Mouse (Mus musculus): ENCODE results near the gene Capn7. TPM values are rescaled to one million over a fixed set of nuclear protein-coding genes. Genes with fewer than 3 reads are reported as not detected.

Capn7 gene
- total and polyA plus RNA-seq, 3 experiments = 27.9 to 45.0 (median 33.3) TPM

GRCm38 (mm10) chr14:31398819-31399218, 62.4 kb downstream of the Capn7 start:
- Histone ChIP-seq H3K4me2 (ENCODE audit: insufficient read depth, low read depth, poor library complexity, severe bottlenecking) (peak overlapping the region; percentile 65), H3K4me1 (ENCODE audit: control insufficient read depth in 1 of 2, insufficient read depth in 2 of 2) (peaks cover 49 to 92% of the 10 kb centered on the region in 2 experiments), H3K27me3 (replicated peaks) (no peaks in the 10 kb centered on the region), H3K79me2 (replicated peaks; ENCODE audit: control insufficient read depth, extremely low read depth, insufficient read depth, poor library complexity, severe bottlenecking) (peaks cover 37% of the 10 kb centered on the region), H3K9me3 (replicated peaks; ENCODE audit: low read length) (peaks cover 16% of the 10 kb centered on the region), H3K4me3 (replicated peaks in 1 of 3; ENCODE audit: low read depth in 2 of 3, low read length in 2 of 3, poor library complexity in 1 of 3) (no peak overlapping the region), H3K36me3 (replicated peaks in 1 of 2; ENCODE audit: control insufficient read depth in 1 of 2, insufficient read depth in 1 of 2, low read length in 1 of 2) (peaks cover 50 to 98% of the 10 kb centered on the region in 2 experiments), H3K27ac (ENCODE audit: insufficient read depth, low read depth) (peak overlapping the region; percentile 76; the same call in 1 of the 2 replicates), H3K9ac (ENCODE audit: insufficient read depth, low read depth) (no peak overlapping the region)
- TF ChIP-seq POLR2AphosphoS2 (IDR thresholded peaks at IDR 0.05; ENCODE audit: low read depth, low read length) (no peak), ELF1 (IDR thresholded peaks at IDR 0.05; ENCODE audit: low read depth, low read length) (no peak), ZKSCAN1 (IDR thresholded peaks at IDR 0.05; ENCODE audit: borderline replicate concordance, low read depth, low read length) (no peak), MEF2A (IDR thresholded peaks at IDR 0.05; ENCODE audit: borderline replicate concordance, low read depth, low read length) (0 out of 2 replicates have a peak, but pooled peaks have one; percentile 5), MAFK (IDR thresholded peaks at IDR 0.05; ENCODE audit: insufficient replicate concordance, low read length) (no peak)
- dilution Hi-C loops (cut with MboI; ENCODE audit: extremely low pct_ligation_motif_present, extremely low pct_unique_long_range_greater_than_20kb, low sequenced_read_pairs) (no loop called here), in situ Hi-C loops (cut with MboI; ENCODE audit: low pct_ligation_motif_present, low pct_unique_long_range_greater_than_20kb, low sequenced_read_pairs) (no loop called here)
- DNase-seq (ENCODE audit: extremely low read depth) = no peak

- H3K4me3 ChIP-seq (replicated peaks in 1 of 3; ENCODE audit: low read depth in 2 of 3, low read length in 2 of 3, poor library complexity in 1 of 3) = no peak overlapping the region
- H3K27me3 ChIP-seq (replicated peaks) = no peaks in the 10 kb centered on the region
- in situ Hi-C loops (cut with MboI; ENCODE audit: low pct_ligation_motif_present, low pct_unique_long_range_greater_than_20kb, low sequenced_read_pairs) (no loop called here), dilution Hi-C loops (cut with MboI; ENCODE audit: extremely low pct_ligation_motif_present, extremely low pct_unique_long_range_greater_than_20kb, low sequenced_read_pairs) (no loop called here)
- peaks cover 38% of the 10 kb centered on the region for H3K79me2 ChIP-seq (replicated peaks; ENCODE audit: control insufficient read depth, extremely low read depth, insufficient read depth, poor library complexity, severe bottlenecking)
- peaks cover 16% of the 10 kb centered on the region for H3K9me3 ChIP-seq (replicated peaks; ENCODE audit: low read length)
- no peak for TF ChIP-seq ZNF384 (IDR thresholded peaks at IDR 0.05; ENCODE audit: low read depth, low read length)
- no peak for TF ChIP-seq TCF12 (IDR thresholded peaks at IDR 0.05; ENCODE audit: low read depth, low read length)
- TF ChIP-seq USF2 (conservative IDR thresholded peaks at IDR 0.05; ENCODE audit: low read depth, low read length) = no peak
- no peak for TF ChIP-seq JUND (conservative IDR thresholded peaks at IDR 0.05; ENCODE audit: low read depth, low read length)
- no peak for TF ChIP-seq CHD1 (IDR thresholded peaks at IDR 0.05; ENCODE audit: low read depth, low read length)
- no peak for TF ChIP-seq ZC3H11A (IDR thresholded peaks at IDR 0.05; ENCODE audit: low read depth, low read length)
- TF ChIP-seq MYC (IDR thresholded peaks at IDR 0.05; ENCODE audit: low read depth, low read length) = no peak
- no peak for TF ChIP-seq ELF1 (IDR thresholded peaks at IDR 0.05; ENCODE audit: low read depth, low read length)
- TF ChIP-seq UBTF (IDR thresholded peaks at IDR 0.05; ENCODE audit: low read depth, low read length) = no peak
- no peak for TF ChIP-seq USF1 (IDR thresholded peaks at IDR 0.05; ENCODE audit: low read depth, low read length)
- no peak for TF ChIP-seq NELFE (IDR thresholded peaks at IDR 0.05; ENCODE audit: low read depth, low read length)
- no peak for TF ChIP-seq BHLHE40 (IDR thresholded peaks at IDR 0.05; ENCODE audit: low read depth, low read length)
- TF ChIP-seq MEF2A (IDR thresholded peaks at IDR 0.05; ENCODE audit: borderline replicate concordance, low read depth, low read length) = no peak
- TF ChIP-seq NRF1 (IDR thresholded peaks at IDR 0.05; ENCODE audit: low read depth, low read length) = no peak
- no peak for TF ChIP-seq POLR2A (IDR thresholded peaks at IDR 0.05; ENCODE audit: low read depth, low read length)
- no peak for TF ChIP-seq ETS1 (conservative IDR thresholded peaks at IDR 0.05; ENCODE audit: low read depth, low read length)
- no peak for TF ChIP-seq PAX5 (IDR thresholded peaks at IDR 0.05; ENCODE audit: low read length)
- no peak for TF ChIP-seq SIN3A (IDR thresholded peaks at IDR 0.05; ENCODE audit: low read length)
- TF ChIP-seq CTCF (conservative IDR thresholded peaks at IDR 0.05 in 1 of 2, IDR thresholded peaks at IDR 0.05 in 1 of 2; ENCODE audit: low read depth in 2 of 2, low read length in 2 of 2) = no peak
- H3K27ac ChIP-seq (ENCODE audit: insufficient read depth, low read depth) = peak overlapping the region; percentile 76
- no peak for DNase-seq (ENCODE audit: extremely low read depth)
- no peak overlapping the region for H3K9ac ChIP-seq (ENCODE audit: insufficient read depth, low read depth)
- peaks cover 49 to 92% of the 10 kb centered on the region in 2 experiments for H3K4me1 ChIP-seq (ENCODE audit: control insufficient read depth in 1 of 2, insufficient read depth in 2 of 2)
- H3K36me3 ChIP-seq (replicated peaks in 1 of 2; ENCODE audit: control insufficient read depth in 1 of 2, insufficient read depth in 1 of 2, low read length in 1 of 2) = peaks cover 46 to 98% of the 10 kb centered on the region in 2 experiments
- H3K4me2 ChIP-seq (ENCODE audit: insufficient read depth, low read depth, poor library complexity, severe bottlenecking) = no peak overlapping the region
These were observed 62.8 kb downstream of the Capn7 start for GRCm38 (mm10) chr14:31399271-31399670.
